ENCODE assay signal across 16 mouse cellular contexts in the genomic region with DNA sequence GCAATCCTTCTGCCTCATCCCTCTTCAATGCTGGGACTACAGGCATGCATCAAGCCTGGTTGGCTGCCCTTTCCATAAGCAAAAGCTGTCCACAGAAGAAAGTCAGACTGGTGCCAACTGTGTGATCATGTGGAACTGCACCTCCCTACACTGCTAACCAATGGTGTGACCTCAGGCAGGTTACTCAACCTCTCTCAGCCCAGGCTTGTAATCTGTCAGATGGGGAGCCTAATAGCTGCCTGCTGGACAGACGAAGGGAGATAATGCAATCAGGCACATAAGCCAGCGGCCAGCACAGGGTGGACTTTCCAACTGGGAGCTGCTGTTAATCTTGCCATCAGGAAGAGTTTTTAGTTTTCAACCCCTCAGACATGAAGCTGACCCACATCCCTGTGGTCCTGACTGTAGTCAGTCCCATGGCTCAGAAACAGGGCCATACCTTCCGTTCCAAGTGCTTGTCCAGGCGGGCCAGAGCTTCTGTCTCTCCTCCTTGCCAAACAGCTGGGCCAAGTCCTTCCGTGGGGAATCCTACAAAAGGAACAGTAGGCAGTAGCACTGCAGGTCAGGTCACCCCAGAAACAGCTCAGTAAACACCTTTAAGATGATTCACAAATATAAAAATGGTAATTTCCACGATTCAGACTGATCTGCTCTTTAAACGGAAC. TPM values are rescaled to one million over a fixed set of nuclear protein-coding genes. Genes with fewer than 3 reads are reported as not detected.
DNase-seq lines count a peak whose midpoint lies in the region; ATAC-seq and TF ChIP-seq lines count a peak whose summit lies in the region.
"Had no signal": no experiment of that assay in that cellular context is flagged by ENCODE, and none has a peak within 500 bp of the region (broad histone marks: within the 10 kb centered on the region; RNA-seq: fewer than 3 reads in every experiment).

No protein-coding gene starts in this region.

- H3K27me3 ChIP-seq in cerebellum, adult 2 months (ENCODE audit: control insufficient read depth, insufficient read depth, low read length): no peaks in the 10 kb centered on the region
- no peaks in the 10 kb centered on the region for H3K27me3 ChIP-seq in kidney, adult 2 months (replicated peaks; ENCODE audit: control insufficient read depth, insufficient read depth, low read length)
- H3K27me3 ChIP-seq: embryonic facial prominence, embryonic 12.5 days had no signal

- ATAC-seq in megakaryocyte progenitor cell, adult 5-6 weeks (replicated peaks; ENCODE audit: poor library complexity): no peak
- ATAC-seq: hindbrain, postnatal 0 days had no signal

- H3K4me3 ChIP-seq in cerebellum, adult 2 months (replicated peaks; ENCODE audit: insufficient read depth, low read depth, low read length): no peak overlapping the region
- H3K4me3 ChIP-seq in kidney, adult 2 months (ENCODE audit: insufficient read depth, low read depth, low read length): no peak overlapping the region
- no peak overlapping the region for H3K4me3 ChIP-seq in brown adipose tissue, adult 24 weeks (ENCODE audit: insufficient read depth, low read depth, low read length)
- H3K4me3 ChIP-seq: embryonic facial prominence, embryonic 12.5 days; heart, embryonic 10.5 days; limb, embryonic 10.5 days had no signal

- H3K27ac ChIP-seq in cerebellum, adult 2 months (ENCODE audit: insufficient read depth, low read length): peak overlapping the region; percentile 55
- H3K27ac ChIP-seq in kidney, adult 2 months (ENCODE audit: insufficient read depth, low read depth, low read length): peak overlapping the region; percentile 86
- peak overlapping the region; percentile 91 for H3K27ac ChIP-seq in brown adipose tissue, adult 24 weeks (replicated peaks; ENCODE audit: low read depth, low read length)
- H3K27ac ChIP-seq: embryonic facial prominence, embryonic 12.5 days; heart, embryonic 10.5 days; limb, embryonic 10.5 days; stomach, postnatal 0 days had no signal

- peaks cover 53% of the 10 kb centered on the region for H3K4me1 ChIP-seq in cerebellum, adult 2 months (ENCODE audit: control insufficient read depth, insufficient read depth, low read length)
- H3K4me1 ChIP-seq in kidney, adult 2 months (ENCODE audit: control insufficient read depth, insufficient read depth, low read length): peaks cover 46% of the 10 kb centered on the region
- peaks cover 42% of the 10 kb centered on the region for H3K4me1 ChIP-seq in brown adipose tissue, adult 24 weeks (ENCODE audit: control insufficient read depth, insufficient read depth, insufficient read length, low read length)
- H3K4me1 ChIP-seq: limb, embryonic 10.5 days had no signal

- 43% methylated on average over 7 of the region's 7 CpGs for WGBS in cerebellum, adult 2 months
- WGBS in kidney, adult 2 months: 53% methylated on average over 7 of the region's 7 CpGs

- no peaks in the 10 kb centered on the region; the same call in none of the 2 replicates for H3K36me3 ChIP-seq in kidney, adult 2 months (ENCODE audit: control insufficient read depth, insufficient read depth, low read length)

- TF ChIP-seq POLR2A in cerebellum, adult 2 months (IDR thresholded peaks at IDR 0.05; ENCODE audit: borderline replicate concordance, insufficient read depth, low read length): no peak
- TF ChIP-seq POLR2A in kidney, adult 2 months (IDR thresholded peaks at IDR 0.05; ENCODE audit: low read depth, low read length): no peak

- peak in 1 of 2 experiments; percentile 30 for DNase-seq in cerebellum, adult 2 months
- no peak for DNase-seq in cerebellum, adult 11 months
- peak; percentile 79 for DNase-seq in kidney, adult 2 months
- DNase-seq in kidney, postnatal 4 days: no peak
- DNase-seq in MN1 (ENCODE audit: low spot score): peak; percentile 47
- DNase-seq: B cell, adult 2 months; lung, adult 2 months; thymus, postnatal 36 days had no signal

- no peak for TF ChIP-seq CTCF in cerebellum, adult 2 months (IDR thresholded peaks at IDR 0.05; ENCODE audit: borderline replicate concordance, insufficient read depth, low read depth, low read length)
- no peak for TF ChIP-seq CTCF in kidney, adult 2 months (conservative IDR thresholded peaks at IDR 0.05; ENCODE audit: insufficient read depth, insufficient read length, low read depth, low read length)

RNA-seq across cellular contexts. Expression of gene Cry2, which starts 12.0 kb away (rescaled TPM):
- polyA plus RNA-seq in cerebellum, adult 2 months (2012; rRNA removed): 79.4 and 81.8 TPM in 2 replicates
- polyA plus RNA-seq in kidney, adult 2 months (2012; rRNA removed): 13.5 and 15.3 TPM in 2 replicates
- polyA plus RNA-seq in brown adipose tissue, adult 24 weeks (2012; ENCODE audit: insufficient read depth, insufficient read length, missing spikeins): 11.7 and 14.6 TPM in 2 replicates
- 9.0 and 10.1 TPM in 2 replicates for total RNA-seq in megakaryocyte progenitor cell, adult 5-6 weeks (2015)
- total RNA-seq in megakaryocyte progenitor cell, adult 5-6 weeks (2017): 7.4 and 10.9 TPM in 2 replicates

RNA-seq across cellular contexts. Expression of gene Mapk8ip1, which starts 20.8 kb away (rescaled TPM):
- 349 TPM in 2 replicates for polyA plus RNA-seq in cerebellum, adult 2 months (2012; rRNA removed)
- polyA plus RNA-seq in kidney, adult 2 months (2012; rRNA removed): 41.5 and 49.3 TPM in 2 replicates
- polyA plus RNA-seq in brown adipose tissue, adult 24 weeks (2012; ENCODE audit: insufficient read depth, insufficient read length, missing spikeins): 9.4 and 9.6 TPM in 2 replicates
- total RNA-seq in megakaryocyte progenitor cell, adult 5-6 weeks (2015): not detected in 2 replicates
- 0.07 TPM in 1 of 2 replicates, not detected in the other for total RNA-seq in megakaryocyte progenitor cell, adult 5-6 weeks (2017)
- total RNA-seq: common myeloid progenitor, adult 5-6 weeks had no signal

RNA-seq across cellular contexts. Expression of gene Slc35c1, which starts 38.5 kb away (rescaled TPM):
- polyA plus RNA-seq in cerebellum, adult 2 months (2012; rRNA removed): 16.2 and 17.4 TPM in 2 replicates
- 29.6 and 35.4 TPM in 2 replicates for polyA plus RNA-seq in kidney, adult 2 months (2012; rRNA removed)
- 2.9 and 5.5 TPM in 2 replicates for polyA plus RNA-seq in brown adipose tissue, adult 24 weeks (2012; ENCODE audit: insufficient read depth, insufficient read length, missing spikeins)
- 62.3 and 76.4 TPM in 2 replicates for total RNA-seq in megakaryocyte progenitor cell, adult 5-6 weeks (2015)
- 16.5 and 19.3 TPM in 2 replicates for total RNA-seq in megakaryocyte progenitor cell, adult 5-6 weeks (2017)

RNA-seq across cellular contexts. Expression of gene 1700029I15Rik, which starts 39.5 kb away (rescaled TPM):
- polyA plus RNA-seq in cerebellum, adult 2 months (2012; rRNA removed): 6.4 and 6.9 TPM in 2 replicates
- 4.3 and 5.3 TPM in 2 replicates for polyA plus RNA-seq in kidney, adult 2 months (2012; rRNA removed)
- 3.3 and 4.1 TPM in 2 replicates for polyA plus RNA-seq in brown adipose tissue, adult 24 weeks (2012; ENCODE audit: insufficient read depth, insufficient read length, missing spikeins)
- 1.6 and 2.1 TPM in 2 replicates for total RNA-seq in megakaryocyte progenitor cell, adult 5-6 weeks (2015)
- total RNA-seq in megakaryocyte progenitor cell, adult 5-6 weeks (2017): 1.3 and 2.5 TPM in 2 replicates

RNA-seq across cellular contexts. Expression of gene Large2, which starts 47.2 kb away (rescaled TPM):
- polyA plus RNA-seq in cerebellum, adult 2 months (2012; rRNA removed): 0.62 and 1.4 TPM in 2 replicates
- polyA plus RNA-seq in kidney, adult 2 months (2012; rRNA removed): 54.1 and 70.7 TPM in 2 replicates
- 1.9 TPM in 1 of 2 replicates, not detected in the other for polyA plus RNA-seq in brown adipose tissue, adult 24 weeks (2012; ENCODE audit: insufficient read depth, insufficient read length, missing spikeins)
- 0.32 and 0.69 TPM in 2 replicates for total RNA-seq in megakaryocyte progenitor cell, adult 5-6 weeks (2015)
- total RNA-seq in megakaryocyte progenitor cell, adult 5-6 weeks (2017): 0.47 TPM in 1 of 2 replicates, not detected in the other

Comparison
In these comparisons a context has a peak if more than half of its experiments do, and no peak if none do; other contexts are left out.
1. DNase-seq: peak in kidney, adult 2 months (single experiment) and MN1 (single experiment); none in cerebellum, adult 11 months (single experiment) and kidney, postnatal 4 days (0 of 2).
2. Peak in every context shown above with its lines, with median percentiles within 50 percentile points of each other: H3K27ac ChIP-seq.